Mouse (Mus musculus) intestine, postnatal 0 days (tissue): ENCODE data around the gene Cck. TPM values are rescaled to one million over a fixed set of nuclear protein-coding genes. Genes with fewer than 3 reads are reported as not detected.
A peak's percentile ranks its signal among the peaks of the same experiment; 100 is the strongest.

ENCODE experiments used
- ATAC-seq: fragments of 200-750 bp; cut with Nextera tagmentation; 2 replicates; pipeline ENCODE4 v1.8.0; 2017; ENCODE audit warnings: mild to moderate bottlenecking, moderate TSS enrichment, moderate library complexity
- H3K27ac ChIP-seq: fragments of 300-500 bp; sonication (generic); 2 replicates; pipeline ENCODE4 v1.5.1; 2014; ENCODE audit warnings: mild to moderate bottlenecking, low read depth, low read length, moderate library complexity
- H3K27me3 ChIP-seq: fragments of 300-500 bp; sonication (generic); replicated peaks from 2 replicates; pipeline ENCODE4 v1.6.1; 2014; ENCODE audit warnings: low read length, mixed read lengths; ENCODE audit not compliant: control insufficient read depth, insufficient read depth
- H3K36me3 ChIP-seq: fragments of 300-500 bp; sonication (generic); 2 replicates; pipeline ENCODE4 v1.6.1; 2014; ENCODE audit warnings: mild to moderate bottlenecking, moderate library complexity; ENCODE audit not compliant: control insufficient read depth, insufficient read depth
- H3K4me1 ChIP-seq: fragments of 300-500 bp; sonication (generic); replicated peaks from 2 replicates; pipeline ENCODE4 v1.6.1; 2014; ENCODE audit warnings: antibody characterized with exemption, low read length, mixed read lengths; ENCODE audit not compliant: control insufficient read depth, insufficient read depth
- H3K4me2 ChIP-seq: fragments of 300-500 bp; sonication (generic); replicated peaks from 2 replicates; pipeline ENCODE4 v1.6.1; 2014; ENCODE audit warnings: low read depth, mild to moderate bottlenecking, moderate library complexity
- H3K4me3 ChIP-seq: fragments of 300-500 bp; sonication (generic); 2 replicates; pipeline ENCODE4 v1.5.1; 2014; ENCODE audit warnings: low read depth, low read length
- H3K9ac ChIP-seq: fragments of 300-500 bp; sonication (generic); 2 replicates; pipeline ENCODE4 v1.6.1; 2014; ENCODE audit warnings: mild to moderate bottlenecking, low read depth, low read length
- H3K9me3 ChIP-seq: fragments of 300-500 bp; sonication (generic); 2 replicates; pipeline ENCODE4 v1.6.1; 2016; ENCODE audit warnings: mixed run types; ENCODE audit not compliant: control insufficient read depth
- CTCF ChIP-seq: sonication (generic); IDR thresholded peaks from 2 replicates; pipeline ENCODE4 v1.5.1; 2016; ENCODE audit warnings: low read depth, mild to moderate bottlenecking, control low read depth, antibody characterized with exemption, moderate library complexity
- WGBS: fragments of 180-500 bp; shearing (Covaris S2); extraction: QIAGEN DNeasy Blood & Tissue Kit; methylation state at CpG from one replicate; pipeline ENCODE4 v1.1.7; 2014; 5-methylcytosine and 5-hydroxymethylcytosine counted together
- polyA plus RNA-seq: library from polyadenylated mRNA; unstranded; fragments of >200 nt; fragmentation: Nextera tagmentation; extraction: Ambion mirVana; gene quantifications from 2 replicates; pipeline ENCODE4 v1.2.1, GENCODE M21; 2015

The Cck gene
- polyA plus RNA-seq, 1 experiment from 2014 or later, result 92.1 TPM

- no peak overlapping the region for H3K9ac ChIP-seq
- no peak for ATAC-seq
- H3K4me3 ChIP-seq, result no peak overlapping the region
- peaks cover 83% of the 10 kb centered on the region for H3K36me3 ChIP-seq
- TF ChIP-seq CTCF, result no peak
- H3K4me1 ChIP-seq, result no peaks in the 10 kb centered on the region
- no peaks in the 10 kb centered on the region for H3K27me3 ChIP-seq
- H3K4me2 ChIP-seq, result no peak overlapping the region
- H3K27ac ChIP-seq, result no peak overlapping the region
- no peaks in the 10 kb centered on the region for H3K9me3 ChIP-seq
- WGBS, result 90% methylated on average over 6 of the region's 6 CpGs
Observed at GRCm38 (mm10) chr9:121469711-121470110, 25.8 kb downstream of the Cck start.

- H3K4me3 ChIP-seq, result no peak overlapping the region
- H3K36me3 ChIP-seq, result peaks cover 79% of the 10 kb centered on the region
- TF ChIP-seq CTCF, result no peak
- no peaks in the 10 kb centered on the region for H3K9me3 ChIP-seq
- no peak overlapping the region for H3K9ac ChIP-seq
- no peaks in the 10 kb centered on the region for H3K4me1 ChIP-seq
- H3K27ac ChIP-seq, result peak overlapping the region; percentile 7
- no peak for ATAC-seq
- H3K27me3 ChIP-seq, result no peaks in the 10 kb centered on the region
- no peak overlapping the region for H3K4me2 ChIP-seq
- 85% methylated on average over 11 of the region's 11 CpGs for WGBS
Observed at GRCm38 (mm10) chr9:121467460-121467859, 28.0 kb downstream of the Cck start.

- peaks cover 79% of the 10 kb centered on the region for H3K36me3 ChIP-seq
- no peak for ATAC-seq
- TF ChIP-seq CTCF, result no peak
- no peak overlapping the region for H3K9ac ChIP-seq
- H3K27me3 ChIP-seq, result no peaks in the 10 kb centered on the region
- H3K4me3 ChIP-seq, result no peak overlapping the region
- no peak overlapping the region for H3K27ac ChIP-seq
- 82% methylated on average over 16 of the region's 16 CpGs for WGBS
- H3K4me1 ChIP-seq, result no peaks in the 10 kb centered on the region; the same call in 1 of the 2 replicates
- no peaks in the 10 kb centered on the region for H3K9me3 ChIP-seq
- H3K4me2 ChIP-seq, result no peak overlapping the region
Observed at GRCm38 (mm10) chr9:121460527-121460926, 35.0 kb downstream of the Cck start.

DNA sequence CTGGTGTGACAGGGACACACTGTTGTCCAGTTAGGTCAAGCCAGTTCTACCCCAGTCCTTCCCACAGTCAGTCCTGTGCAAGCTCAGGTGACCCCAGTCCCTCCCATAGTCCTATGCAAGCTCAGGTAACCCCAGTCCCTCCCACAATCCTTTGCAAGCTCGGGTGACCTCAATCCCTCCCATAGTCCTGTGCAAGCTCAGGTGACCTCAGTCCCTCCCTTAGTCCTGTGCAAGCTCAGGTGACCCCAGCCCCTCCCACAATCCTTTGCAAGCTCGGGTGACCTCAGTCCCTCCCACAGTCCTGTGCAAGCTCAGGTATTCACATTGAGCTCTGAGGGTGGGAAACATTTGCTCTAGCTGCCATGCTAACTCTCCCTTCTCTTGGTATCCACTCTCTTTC lies 35.5 kb downstream of the Cck start:
- Histone ChIP-seq H3K36me3 (peaks cover 85% of the 10 kb centered on the region), H3K27ac (no peak overlapping the region), H3K27me3 (no peaks in the 10 kb centered on the region), H3K9me3 (no peaks in the 10 kb centered on the region), H3K4me3 (no peak overlapping the region), H3K9ac (no peak overlapping the region), H3K4me2 (no peak overlapping the region), H3K4me1 (no peaks in the 10 kb centered on the region; the same call in 1 of the 2 replicates)
- no peak for TF ChIP-seq CTCF
- no peak for ATAC-seq
- WGBS, result 59% methylated on average over 2 of the region's 2 CpGs

- H3K27ac ChIP-seq, result no peak overlapping the region
- WGBS, result 34% methylated on average over 8 of the region's 8 CpGs
- no peak for ATAC-seq
- H3K4me2 ChIP-seq, result no peak overlapping the region
- no peak overlapping the region for H3K4me3 ChIP-seq
- peaks cover 87% of the 10 kb centered on the region for H3K36me3 ChIP-seq
- H3K9ac ChIP-seq, result no peak overlapping the region
- H3K27me3 ChIP-seq, result no peaks in the 10 kb centered on the region
- TF ChIP-seq CTCF, result peak; percentile 87
- H3K4me1 ChIP-seq, result no peaks in the 10 kb centered on the region; the same call in 1 of the 2 replicates
- no peaks in the 10 kb centered on the region for H3K9me3 ChIP-seq
Observed at GRCm38 (mm10) chr9:121458466-121458865, 37.0 kb downstream of the Cck start.

- peaks cover 92% of the 10 kb centered on the region for H3K36me3 ChIP-seq
Observed at GRCm38 (mm10) chr9:121456739-121457515, 38.6 kb downstream of the Cck start.

More at GRCm38 (mm10) chr9:121456739-121457515, 38.6 kb downstream of the Cck start:
- peak; percentile 68 for ATAC-seq
- Histone ChIP-seq H3K9ac (no peak overlapping the region), H3K9me3 (no peaks in the 10 kb centered on the region), H3K4me2 (no peak overlapping the region), H3K4me1 (no peaks in the 10 kb centered on the region; the same call in 1 of the 2 replicates), H3K27me3 (no peaks in the 10 kb centered on the region), H3K4me3 (no peak overlapping the region), H3K27ac (peak overlapping the region; percentile 54)
- WGBS, result 69% methylated on average over 13 of the region's 13 CpGs
- TF ChIP-seq CTCF, result no peak
